Mouse (Mus musculus): ENCODE measurements at regions not wholly inside any gene's neighbourhood (a gene's known extent, or its start where the extent isn't known, plus 50 kb on each side); places are given as distances from the start of the nearest gene placed in this dataset.

GRCm38 (mm10) chr4:12837097-12837426 is 665.2 kb upstream of the Fam92a start:
- DNase-seq (ENCODE audit: low spot score in 2 of 2) = no peak

- DNase-seq (ENCODE audit: low spot score in 2 of 2) = no peak
Observed at GRCm38 (mm10) chr4:12836326-12837096, 664.7 kb upstream of the Fam92a start.

- no peak for DNase-seq (ENCODE audit: low spot score in 2 of 2)
Observed at GRCm38 (mm10) chr4:12826419-12826818, 654.6 kb upstream of the Fam92a start.

- no peak for DNase-seq (ENCODE audit: low spot score in 2 of 2)
Observed at GRCm38 (mm10) chr4:12814251-12814650, 642.4 kb upstream of the Fam92a start.

- no peak for DNase-seq (ENCODE audit: low spot score in 2 of 2)
Observed at GRCm38 (mm10) chr4:12801186-12801585, 629.4 kb upstream of the Fam92a start.

- peak; percentile 32 to 69 for DNase-seq (ENCODE audit: low spot score in 2 of 2)
Observed at GRCm38 (mm10) chr4:12799564-12799963, 627.7 kb upstream of the Fam92a start.

GRCm38 (mm10) chr4:12792764-12793422 is 621.1 kb upstream of the Fam92a start:
- no peak for DNase-seq (ENCODE audit: low spot score in 2 of 2)

- DNase-seq (ENCODE audit: low spot score in 2 of 2) = peak in 1 of 2 experiments; percentile 15
Observed at GRCm38 (mm10) chr4:12791786-12792674, 620.2 kb upstream of the Fam92a start.

- no peak for DNase-seq (ENCODE audit: low spot score in 2 of 2)
Observed at GRCm38 (mm10) chr4:12785840-12786239, 614.0 kb upstream of the Fam92a start.

- DNase-seq (ENCODE audit: low spot score in 2 of 2) = no peak
Observed at GRCm38 (mm10) chr4:12784479-12784878, 612.7 kb upstream of the Fam92a start.

- no peak for DNase-seq (ENCODE audit: low spot score in 2 of 2)
Observed at GRCm38 (mm10) chr4:12784068-12784467, 612.3 kb upstream of the Fam92a start.

GRCm38 (mm10) chr4:12781969-12782904 is 610.4 kb upstream of the Fam92a start:
- DNase-seq (ENCODE audit: low spot score in 2 of 2) = no peak

GRCm38 (mm10) chr4:12780254-12780653 is 608.4 kb upstream of the Fam92a start:
- peak in 1 of 2 experiments; percentile 10 for DNase-seq (ENCODE audit: low spot score in 2 of 2)

- no peak for DNase-seq (ENCODE audit: low spot score in 2 of 2)
Observed at GRCm38 (mm10) chr4:12779211-12779610, 607.4 kb upstream of the Fam92a start.

- no peak for DNase-seq (ENCODE audit: low spot score in 2 of 2)
Observed at GRCm38 (mm10) chr4:12778163-12778562, 606.3 kb upstream of the Fam92a start.

GRCm38 (mm10) chr4:12776217-12776578 is 604.4 kb upstream of the Fam92a start:
- no peak for DNase-seq (ENCODE audit: low spot score in 2 of 2)

- no peak for DNase-seq (ENCODE audit: low spot score in 2 of 2)
Observed at GRCm38 (mm10) chr4:12775524-12776216, 603.9 kb upstream of the Fam92a start.

- no peak for DNase-seq (ENCODE audit: low spot score in 2 of 2)
Observed at GRCm38 (mm10) chr4:12775090-12775489, 603.3 kb upstream of the Fam92a start.

- peak in 1 of 2 experiments; percentile 22 for DNase-seq (ENCODE audit: low spot score in 2 of 2)
Observed at GRCm38 (mm10) chr4:12774671-12775070, 602.9 kb upstream of the Fam92a start.

GRCm38 (mm10) chr4:12773201-12773600 is 601.4 kb upstream of the Fam92a start:
- no peak for DNase-seq (ENCODE audit: low spot score in 2 of 2)
